ENCODE assay signal across 17 mouse cellular contexts in genomic region chr2:93329120-93329519, GRCm38 (mm10). TPM values are rescaled to one million over a fixed set of nuclear protein-coding genes. Genes with fewer than 3 reads are reported as not detected.
DNase-seq lines count a peak whose midpoint lies in the region; ATAC-seq lines count a peak whose summit lies in the region.
"Had no signal": no experiment of that assay in that cellular context is flagged by ENCODE, and none has a peak within 500 bp of the region (broad histone marks: within the 10 kb centered on the region; RNA-seq: fewer than 3 reads in every experiment).

No protein-coding gene starts in this region.

- no peak overlapping the region for H3K4me2 ChIP-seq in kidney, embryonic 14.5 days (replicated peaks; ENCODE audit: low read depth, low read length)
- H3K4me2 ChIP-seq: liver, embryonic 12.5 days; lung, embryonic 15.5 days; midbrain, embryonic 15.5 days had no signal

- H3K4me3 ChIP-seq in kidney, embryonic 14.5 days (ENCODE audit: low read length): no peak overlapping the region
- no peak overlapping the region for H3K4me3 ChIP-seq in brown adipose tissue, adult 24 weeks (ENCODE audit: insufficient read depth, low read depth, low read length)
- H3K4me3 ChIP-seq: liver, embryonic 12.5 days; lung, embryonic 15.5 days; midbrain, embryonic 15.5 days had no signal

- no peaks in the 10 kb centered on the region for H3K9me3 ChIP-seq in kidney, embryonic 14.5 days (ENCODE audit: control insufficient read depth, low read length)
- H3K9me3 ChIP-seq: liver, embryonic 12.5 days; lung, embryonic 15.5 days; midbrain, embryonic 15.5 days had no signal

- no peak overlapping the region for H3K9ac ChIP-seq in kidney, embryonic 14.5 days (ENCODE audit: low read depth, low read length)
- H3K9ac ChIP-seq: forebrain, postnatal 0 days; liver, embryonic 12.5 days; lung, embryonic 15.5 days; midbrain, embryonic 15.5 days had no signal

- no peak for ATAC-seq in kidney, embryonic 14.5 days (ENCODE audit: low FRiP score, low TSS enrichment)
- no peak for ATAC-seq in monocyte, adult 5-6 weeks (replicated peaks; ENCODE audit: insufficient number of reproducible peaks, low FRiP score, low TSS enrichment, poor library complexity, severe bottlenecking)
- ATAC-seq: forebrain, postnatal 0 days; liver, embryonic 12.5 days; midbrain, embryonic 15.5 days had no signal

- peak; percentile 14 for DNase-seq in cerebellum, adult 8-10 months
- DNase-seq in cerebellum, adult 18-20 months: no peak
- DNase-seq in kidney, adult 11 months: peak; percentile 86
- DNase-seq in kidney, adult 9 months: peak; percentile 80
- DNase-seq in left cerebral cortex, postnatal 36 days (ENCODE audit: low spot score in 2 of 2): no peak
- DNase-seq: adrenal gland, adult 2 months; cerebellum, postnatal 36 days; forebrain, postnatal 0 days; layer of hippocampus, adult 9-11 months; retina, postnatal 1 day had no signal

- H3K27ac ChIP-seq in kidney, embryonic 14.5 days (ENCODE audit: low read depth, low read length): no peak overlapping the region
- peak overlapping the region; percentile 91 for H3K27ac ChIP-seq in brown adipose tissue, adult 24 weeks (replicated peaks; ENCODE audit: low read depth, low read length)
- H3K27ac ChIP-seq: liver, embryonic 12.5 days; lung, embryonic 15.5 days; midbrain, embryonic 15.5 days had no signal

- intact Hi-C loops in left cerebral cortex, postnatal 36 days (cut with DNase I): no loop called here

- no peaks in the 10 kb centered on the region for H3K27me3 ChIP-seq in kidney, embryonic 14.5 days (ENCODE audit: control insufficient read depth, insufficient read depth, low read length)
- H3K27me3 ChIP-seq: lung, embryonic 15.5 days; midbrain, embryonic 15.5 days had no signal

- 81% methylated on average over 4 of the region's 4 CpGs for WGBS in kidney, embryonic 14.5 days

- no peaks in the 10 kb centered on the region; the same call in 1 of the 2 replicates for H3K36me3 ChIP-seq in kidney, embryonic 14.5 days (ENCODE audit: control insufficient read depth, insufficient read depth, low read length)
- H3K36me3 ChIP-seq: liver, embryonic 12.5 days; lung, embryonic 15.5 days; midbrain, embryonic 15.5 days had no signal

- peaks cover 37% of the 10 kb centered on the region for H3K4me1 ChIP-seq in kidney, embryonic 14.5 days (ENCODE audit: control insufficient read depth, insufficient read depth, low read length)
- peaks cover 62% of the 10 kb centered on the region for H3K4me1 ChIP-seq in brown adipose tissue, adult 24 weeks (ENCODE audit: control insufficient read depth, insufficient read depth, insufficient read length, low read length)

RNA-seq across cellular contexts. Expression of gene Tspan18, which starts 5.2 kb away (rescaled TPM):
- polyA plus RNA-seq in kidney, embryonic 14.5 days (2014; fragmentation: Nextera tagmentation; extraction: Ambion mirVana): 40.8 and 49.2 TPM in 2 replicates
- 136 and 163 TPM in 2 replicates for polyA plus RNA-seq in brown adipose tissue, adult 24 weeks (2012; ENCODE audit: insufficient read depth, insufficient read length, missing spikeins)
- total RNA-seq in left cerebral cortex, postnatal 36 days (2021): 1 to 10 TPM; 2.1 TPM
- total RNA-seq in monocyte, adult 5-6 weeks (2017): not detected in 3 replicates
- total RNA-seq: megakaryocyte progenitor cell, adult 5-6 weeks had no signal

Comparison
In these comparisons a context has a peak if more than half of its experiments do, and no peak if none do; other contexts are left out.
1. DNase-seq: peak in cerebellum, adult 8-10 months (single experiment), kidney, adult 11 months (single experiment) and kidney, adult 9 months (single experiment); none in cerebellum, adult 18-20 months (0 of 2) and left cerebral cortex, postnatal 36 days (0 of 2).